Mouse (Mus musculus): ENCODE data around the gene Rasgef1b. TPM values are rescaled to one million over a fixed set of nuclear protein-coding genes. Genes with fewer than 3 reads are reported as not detected.
A peak's percentile ranks its signal among the peaks of the same experiment; 100 is the strongest.

Gene Rasgef1b
- polyA plus RNA-seq, 1 experiment from 2014 or later: 9.0 TPM

DNA sequence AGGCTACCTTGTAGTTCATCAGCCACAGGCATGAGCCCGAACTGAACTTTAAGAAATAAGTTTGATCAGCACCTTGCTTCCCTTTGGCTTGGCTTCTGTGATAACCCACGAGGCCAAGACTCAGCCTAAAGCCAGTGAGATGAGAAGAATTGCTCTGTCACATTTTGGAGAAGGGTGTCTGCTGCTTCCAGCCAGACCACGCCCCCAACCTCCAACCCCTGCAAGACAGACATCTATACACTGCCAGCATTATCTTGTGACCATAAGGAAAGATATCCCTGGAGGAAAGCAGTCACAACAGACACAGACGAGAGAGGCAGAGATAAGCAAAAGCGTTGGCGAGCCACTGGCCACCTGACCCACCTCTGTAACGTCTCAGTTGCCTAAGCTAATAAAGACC, 39.0 kb downstream of the Rasgef1b start:
- Histone ChIP-seq H3K9me3 (replicated peaks) (no peaks in the 10 kb centered on the region), H3K27ac (replicated peaks) (no peak overlapping the region), H3K4me3 (no peak overlapping the region), H3K36me3 (no peaks in the 10 kb centered on the region), H3K27me3 (ENCODE audit: low read depth, poor library complexity, severe bottlenecking) (peaks cover 55% of the 10 kb centered on the region), H3K4me1 (peaks cover 27% of the 10 kb centered on the region)
- whole genome bisulfite sequencing: 79% methylated on average over 7 of the region's 7 CpGs
- DNase-seq (ENCODE audit: low spot score): no peak

- WGBS: 14% methylated on average over 6 of the region's 6 CpGs
- DNase-seq (ENCODE audit: low spot score): peak; percentile 44
- Histone ChIP-seq H3K27me3 (ENCODE audit: low read depth, poor library complexity, severe bottlenecking) (peaks cover 76% of the 10 kb centered on the region), H3K4me3 (no peak overlapping the region), H3K36me3 (no peaks in the 10 kb centered on the region), H3K9me3 (replicated peaks) (no peaks in the 10 kb centered on the region), H3K4me1 (peaks cover 27% of the 10 kb centered on the region), H3K27ac (replicated peaks) (no peak overlapping the region)
Observed at GRCm38 (mm10) chr5:99687894-99688293, 41.0 kb downstream of the Rasgef1b start.

- WGBS: 79% methylated on average over 2 of the region's 2 CpGs
- no peak overlapping the region for H3K27ac ChIP-seq (replicated peaks)
Observed at GRCm38 (mm10) chr5:99684023-99684422, 44.8 kb downstream of the Rasgef1b start.

GRCm38 (mm10) chr5:99669971-99670571, 58.8 kb downstream of the Rasgef1b start:
- Histone ChIP-seq H3K4me3 (no peak overlapping the region), H3K36me3 (no peaks in the 10 kb centered on the region), H3K27ac (replicated peaks) (no peak overlapping the region), H3K4me1 (peaks cover 10% of the 10 kb centered on the region), H3K27me3 (ENCODE audit: low read depth, poor library complexity, severe bottlenecking) (peaks cover 57% of the 10 kb centered on the region), H3K9me3 (replicated peaks) (no peaks in the 10 kb centered on the region)
- 83% methylated on average over 9 of the region's 9 CpGs for WGBS
- no peak for DNase-seq (ENCODE audit: low spot score)

More at GRCm38 (mm10) chr5:99684023-99684422, 44.8 kb downstream of the Rasgef1b start:
- peaks cover 24% of the 10 kb centered on the region for H3K4me1 ChIP-seq
- no peak overlapping the region for H3K4me3 ChIP-seq
- H3K9me3 ChIP-seq (replicated peaks): no peaks in the 10 kb centered on the region
- DNase-seq (ENCODE audit: low spot score): no peak
- H3K36me3 ChIP-seq: no peaks in the 10 kb centered on the region
- H3K27me3 ChIP-seq (ENCODE audit: low read depth, poor library complexity, severe bottlenecking): peaks cover 63% of the 10 kb centered on the region

- WGBS: 76% methylated on average over 5 of the region's 5 CpGs
- no peaks in the 10 kb centered on the region for H3K27me3 ChIP-seq (ENCODE audit: low read depth, poor library complexity, severe bottlenecking)
- DNase-seq (ENCODE audit: low spot score): no peak
- H3K4me1 ChIP-seq: peaks cover 9% of the 10 kb centered on the region
- H3K9me3 ChIP-seq (replicated peaks): no peaks in the 10 kb centered on the region
- no peaks in the 10 kb centered on the region for H3K36me3 ChIP-seq
- H3K27ac ChIP-seq (replicated peaks): no peak overlapping the region
- H3K4me3 ChIP-seq: no peak overlapping the region
Observed at GRCm38 (mm10) chr5:99656024-99656423, 72.8 kb downstream of the Rasgef1b start.

- H3K4me1 ChIP-seq: peaks cover 7% of the 10 kb centered on the region
- no peaks in the 10 kb centered on the region for H3K9me3 ChIP-seq (replicated peaks)
- no peaks in the 10 kb centered on the region for H3K36me3 ChIP-seq
- H3K4me3 ChIP-seq: no peak overlapping the region
- no peaks in the 10 kb centered on the region for H3K27me3 ChIP-seq (ENCODE audit: low read depth, poor library complexity, severe bottlenecking)
- no peak overlapping the region for H3K27ac ChIP-seq (replicated peaks)
- no peak for DNase-seq (ENCODE audit: low spot score)
- WGBS: 80% methylated on average over 10 of the region's 10 CpGs
Observed at GRCm38 (mm10) chr5:99652931-99653330, 75.9 kb downstream of the Rasgef1b start.

GRCm38 (mm10) chr5:99641407-99641806, 87.5 kb downstream of the Rasgef1b start:
- Histone ChIP-seq H3K4me3 (no peak overlapping the region), H3K27ac (replicated peaks) (no peak overlapping the region), H3K4me1 (peaks cover 20% of the 10 kb centered on the region), H3K27me3 (ENCODE audit: low read depth, poor library complexity, severe bottlenecking) (no peaks in the 10 kb centered on the region), H3K36me3 (no peaks in the 10 kb centered on the region), H3K9me3 (replicated peaks) (no peaks in the 10 kb centered on the region)
- DNase-seq (ENCODE audit: low spot score): no peak
- 91% methylated on average over 6 of the region's 6 CpGs for WGBS

DNA sequence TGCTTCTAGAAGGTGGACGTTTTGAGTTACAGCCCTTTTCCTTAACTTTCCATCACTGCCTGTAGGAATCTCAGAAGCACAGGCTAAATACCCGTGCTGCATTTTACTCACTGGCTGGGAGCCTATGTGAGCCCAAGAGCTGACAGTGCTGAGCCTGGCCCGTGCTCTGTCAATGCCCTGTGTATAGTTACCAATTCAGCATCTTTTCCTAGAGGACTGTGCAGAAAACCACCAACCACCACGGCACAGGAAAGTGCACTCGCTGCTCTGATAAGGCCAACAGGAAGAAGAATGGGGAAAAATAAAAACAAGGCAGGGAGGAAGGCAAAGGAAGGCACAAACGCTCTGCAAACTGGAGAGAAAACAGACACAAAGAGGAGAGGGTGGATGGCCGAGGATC, 92.3 kb downstream of the Rasgef1b start:
- no peaks in the 10 kb centered on the region for H3K9me3 ChIP-seq (replicated peaks)
- no peaks in the 10 kb centered on the region; the same call in 1 of the 2 replicates for H3K27me3 ChIP-seq (ENCODE audit: low read depth, poor library complexity, severe bottlenecking)
- peaks cover 16% of the 10 kb centered on the region for H3K4me1 ChIP-seq
- no peaks in the 10 kb centered on the region for H3K36me3 ChIP-seq
- peak; percentile 21 for DNase-seq (ENCODE audit: low spot score)
- 39% methylated on average over 7 of the region's 7 CpGs for WGBS
- H3K4me3 ChIP-seq: no peak overlapping the region
- H3K27ac ChIP-seq (replicated peaks): peak overlapping the region; percentile 70

- 85% methylated on average over 8 of the region's 8 CpGs for WGBS
- no peaks in the 10 kb centered on the region; the same call in 1 of the 2 replicates for H3K27me3 ChIP-seq (ENCODE audit: low read depth, poor library complexity, severe bottlenecking)
- H3K36me3 ChIP-seq: no peaks in the 10 kb centered on the region
- no peak overlapping the region for H3K27ac ChIP-seq (replicated peaks)
- H3K4me3 ChIP-seq: no peak overlapping the region
- no peak for DNase-seq (ENCODE audit: low spot score)
- peaks cover 16% of the 10 kb centered on the region for H3K4me1 ChIP-seq
- H3K9me3 ChIP-seq (replicated peaks): no peaks in the 10 kb centered on the region
Observed at GRCm38 (mm10) chr5:99634010-99634541, 94.8 kb downstream of the Rasgef1b start.

- H3K27me3 ChIP-seq (ENCODE audit: low read depth, poor library complexity, severe bottlenecking): peaks cover 4% of the 10 kb centered on the region; the same call in 1 of the 2 replicates
- 91% methylated on average over 1 of the region's 1 CpGs for WGBS
- H3K36me3 ChIP-seq: no peaks in the 10 kb centered on the region
- DNase-seq (ENCODE audit: low spot score): no peak
- H3K27ac ChIP-seq (replicated peaks): no peak overlapping the region
- H3K4me1 ChIP-seq: peaks cover 16% of the 10 kb centered on the region
- no peaks in the 10 kb centered on the region for H3K9me3 ChIP-seq (replicated peaks)
- H3K4me3 ChIP-seq: no peak overlapping the region
Observed at GRCm38 (mm10) chr5:99633548-99633947, 95.3 kb downstream of the Rasgef1b start.

DNA sequence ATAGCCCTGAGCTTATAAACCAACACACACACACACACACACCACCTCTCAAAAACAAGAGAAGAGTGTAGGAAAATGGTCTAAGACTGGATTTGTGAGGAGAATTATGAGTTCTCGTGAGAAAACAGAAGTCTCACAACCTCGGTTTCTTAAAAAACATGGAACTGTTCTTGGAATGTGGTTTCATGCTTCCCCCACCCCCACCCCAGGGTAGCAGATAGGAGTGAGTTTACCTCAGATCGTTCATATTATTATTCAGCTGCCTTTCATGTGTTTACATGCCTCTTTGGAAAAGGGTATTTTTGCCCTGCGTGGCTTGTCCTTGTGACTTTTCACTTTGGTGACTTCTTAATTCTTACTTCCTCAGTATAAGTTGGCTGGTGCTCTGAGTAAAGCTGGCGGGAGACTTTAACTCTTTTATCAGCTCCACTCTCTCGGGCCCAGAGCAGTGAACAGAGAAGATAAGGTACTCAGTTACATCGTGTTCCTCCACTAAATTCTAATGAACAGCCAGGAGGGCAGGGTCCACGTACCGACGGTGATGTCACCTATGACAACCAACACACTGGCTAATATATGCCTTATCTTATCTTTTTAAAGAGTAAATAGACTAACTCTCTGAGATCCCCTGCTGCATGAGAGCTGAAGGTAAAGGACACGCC, 96.1 kb downstream of the Rasgef1b start:
- 83% methylated on average over 11 of the region's 11 CpGs for WGBS
- Histone ChIP-seq H3K4me1 (peaks cover 17% of the 10 kb centered on the region), H3K9me3 (replicated peaks) (no peaks in the 10 kb centered on the region), H3K4me3 (no peak overlapping the region), H3K27ac (replicated peaks) (no peak overlapping the region), H3K36me3 (no peaks in the 10 kb centered on the region), H3K27me3 (ENCODE audit: low read depth, poor library complexity, severe bottlenecking) (peaks cover 10% of the 10 kb centered on the region)
- DNase-seq (ENCODE audit: low spot score): no peak

DNA sequence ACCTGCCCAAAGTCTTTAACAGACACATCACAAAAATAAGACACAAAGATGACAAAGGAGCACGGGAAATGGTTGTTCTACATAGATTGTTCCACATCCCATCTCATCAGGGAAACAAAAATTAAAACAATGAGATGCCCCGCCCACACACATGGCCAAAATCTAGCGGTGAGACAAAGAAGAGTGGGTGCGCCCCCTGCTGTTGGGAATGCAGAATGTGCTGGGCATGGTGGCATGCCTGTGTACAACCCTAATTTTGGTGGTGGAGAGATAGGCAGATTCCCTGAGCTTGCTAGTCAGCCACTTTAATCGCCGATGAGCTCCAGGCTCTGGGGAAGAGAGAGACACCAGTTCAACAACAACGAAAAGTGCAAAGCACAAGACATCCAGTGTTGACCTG, 98.8 kb downstream of the Rasgef1b start:
- 80% methylated on average over 7 of the region's 7 CpGs for WGBS

DNA sequence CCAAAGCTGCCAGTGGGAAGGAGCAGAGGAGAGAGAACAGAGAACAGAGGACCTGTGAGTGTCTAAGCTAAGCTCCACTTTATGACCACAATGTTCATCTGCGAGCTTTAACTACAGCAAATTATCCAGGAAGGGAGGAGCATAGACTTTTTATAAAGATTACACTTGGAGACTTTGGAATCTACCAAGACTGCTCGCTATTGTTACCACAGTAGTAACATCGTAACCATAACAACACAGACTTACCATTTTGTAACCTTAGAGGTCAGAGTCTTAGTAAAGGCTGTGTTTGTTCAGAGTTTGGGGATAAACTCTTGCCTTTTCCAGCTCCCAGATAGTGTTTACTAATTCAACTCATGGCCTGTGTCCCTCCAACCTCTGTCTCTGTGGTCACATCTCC, 103.3 kb downstream of the Rasgef1b start:
- Histone ChIP-seq H3K27ac (replicated peaks) (no peak overlapping the region), H3K4me1 (peaks cover 31% of the 10 kb centered on the region), H3K4me3 (no peak overlapping the region), H3K36me3 (no peaks in the 10 kb centered on the region), H3K9me3 (replicated peaks) (no peaks in the 10 kb centered on the region), H3K27me3 (ENCODE audit: low read depth, poor library complexity, severe bottlenecking) (peaks cover 67% of the 10 kb centered on the region)
- no peak for DNase-seq (ENCODE audit: low spot score)
- 46% methylated on average over 3 of the region's 3 CpGs for WGBS

More for the DNA sequence above, 98.8 kb downstream of the Rasgef1b start:
- no peak for DNase-seq (ENCODE audit: low spot score)
- peaks cover 28% of the 10 kb centered on the region for H3K27me3 ChIP-seq (ENCODE audit: low read depth, poor library complexity, severe bottlenecking)
- H3K4me1 ChIP-seq: peaks cover 26% of the 10 kb centered on the region
- H3K36me3 ChIP-seq: no peaks in the 10 kb centered on the region
- H3K4me3 ChIP-seq: no peak overlapping the region
- H3K9me3 ChIP-seq (replicated peaks): no peaks in the 10 kb centered on the region
- no peak overlapping the region for H3K27ac ChIP-seq (replicated peaks)
